Mouse (Mus musculus) neutrophil, adult 65 days (primary cell): ENCODE results near the gene Tmem59l. TPM values are rescaled to one million over a fixed set of nuclear protein-coding genes. Genes with fewer than 3 reads are reported as not detected.

Experiments used
- total RNA-seq: library from RNA; stranded (reverse); gene quantifications from 2 replicates; pipeline ENCODE4 v1.2.4, GENCODE M21; 2023

Gene Tmem59l
- not detected in 2 replicates for total RNA-seq

GRCm38 (mm10) chr8:70486941-70487520, at the start of gene Tmem59l:
Tmem59l (minus strand) TSS chr8:70487358.

GRCm38 (mm10) chr8:70527512-70528181, 40.5 kb upstream of the Tmem59l start, which contains the start of the genes Fkbp8 and Kxd1:
Fkbp8 (plus strand) TSS chr8:70527724.
Kxd1 (minus strand) TSS chr8:70527956.

GRCm38 (mm10) chr8:70510228-70510915, 23.2 kb upstream of the Tmem59l start, which contains the start of gene Uba52:
Uba52 (minus strand) TSS chr8:70510801.

GRCm38 (mm10) chr8:70506328-70507026, 19.3 kb upstream of the Tmem59l start, which contains the start of gene Rex1bd:
Rex1bd (minus strand) TSS chr8:70506752.

GRCm38 (mm10) chr8:70492664-70493640, 5.8 kb upstream of the Tmem59l start, which contains the start of gene Crlf1:
Crlf1 (plus strand) TSS chr8:70493158.

GRCm38 (mm10) chr8:70476333-70477268, 10.6 kb downstream of the Tmem59l start, which contains the start of gene Klhl26:
Klhl26 (minus strand) TSS chr8:70476968.

GRCm38 (mm10) chr8:70439055-70439847, 47.9 kb downstream of the Tmem59l start, which contains the start of gene Crtc1:
Crtc1 (minus strand) TSS chr8:70439579.

Other genes with a start within 250 kb of the Tmem59l start
- gene Homer3, start 204.5 kb downstream of the Tmem59l start, total RNA-seq, result 7.0 and 8.6 TPM in 2 replicates
- 25.3 and 36.1 TPM in 2 replicates for gene Ddx49, start 184.9 kb downstream of the Tmem59l start, total RNA-seq
- gene Cope, start 184.8 kb downstream of the Tmem59l start, total RNA-seq, result 80.2 and 91.6 TPM in 2 replicates
- gene Cers1, start 171.6 kb downstream of the Tmem59l start, total RNA-seq, result not detected in 2 replicates
- not detected in 2 replicates for gene Gdf1, start 157.5 kb downstream of the Tmem59l start, total RNA-seq
- 47.2 and 53.6 TPM in 2 replicates for gene Upf1, start 134.1 kb downstream of the Tmem59l start, total RNA-seq
- gene Comp, start 113.8 kb downstream of the Tmem59l start, total RNA-seq, result 0.19 TPM in 1 of 2 replicates, not detected in the other
- 3.2 and 9.3 TPM in 2 replicates for gene Crtc1, start 47.8 kb downstream of the Tmem59l start, total RNA-seq
- gene Klhl26, start 10.4 kb downstream of the Tmem59l start, total RNA-seq, result 1.6 and 1.9 TPM in 2 replicates
- gene Crlf1, start 5.8 kb upstream of the Tmem59l start, total RNA-seq, result 0.57 TPM in 1 of 2 replicates, not detected in the other
- 28.1 and 40.0 TPM in 2 replicates for gene Rex1bd, start 19.4 kb upstream of the Tmem59l start, total RNA-seq
- 559 and 837 TPM in 2 replicates for gene Uba52, start 23.4 kb upstream of the Tmem59l start, total RNA-seq
- gene Fkbp8, start 40.4 kb upstream of the Tmem59l start, total RNA-seq, result 162 and 198 TPM in 2 replicates
- gene Kxd1, start 40.6 kb upstream of the Tmem59l start, total RNA-seq, result 29.8 and 33.9 TPM in 2 replicates
- 64.2 and 80.9 TPM in 2 replicates for gene Ell, start 52.1 kb upstream of the Tmem59l start, total RNA-seq
- gene Isyna1, start 107.0 kb upstream of the Tmem59l start, total RNA-seq, result 36.8 and 37.0 TPM in 2 replicates
- 61.1 and 64.5 TPM in 2 replicates for gene Ssbp4, start 121.5 kb upstream of the Tmem59l start, total RNA-seq
- 118 and 126 TPM in 2 replicates for gene Lrrc25, start 128.8 kb upstream of the Tmem59l start, total RNA-seq
- gene Gdf15, start 145.1 kb upstream of the Tmem59l start, total RNA-seq, result 0.66 TPM in 2 replicates
- 1.2 and 3.4 TPM in 2 replicates for gene Pgpep1, start 173.0 kb upstream of the Tmem59l start, total RNA-seq
- 33.3 and 36.4 TPM in 2 replicates for gene Lsm4, start 185.9 kb upstream of the Tmem59l start, total RNA-seq
- 770 and 908 TPM in 2 replicates for gene Jund, start 211.6 kb upstream of the Tmem59l start, total RNA-seq
- 2.7 and 3.1 TPM in 2 replicates for gene Iqcn, start 216.1 kb upstream of the Tmem59l start, total RNA-seq
- 0.39 TPM in 1 of 2 replicates, not detected in the other for gene Gm3336, start 231.2 kb upstream of the Tmem59l start, total RNA-seq
- gene Pde4c, start 236.4 kb upstream of the Tmem59l start, total RNA-seq, result 0.41 and 0.51 TPM in 2 replicates